Mouse (Mus musculus) kidney, adult 2 months (tissue): ENCODE results near the gene Tnfaip8l3. TPM values are rescaled to one million over a fixed set of nuclear protein-coding genes. Genes with fewer than 3 reads are reported as not detected.
"Not testable (repeated sequence)": the region's sequence is repeated elsewhere in the genome, so short reads cannot be mapped to it uniquely, and the experiment has no call there.

Source experiments
- DNase-seq: peaks from one replicate; pipeline ENCODE4 v3.0.0; 2021
- H3K27ac ChIP-seq: fragments of 200-500 bp; 2 replicates; pipeline ENCODE4 v1.5.1; 2012; ENCODE audit warnings: low read depth, low read length, control low read depth, inconsistent platforms; ENCODE audit not compliant: insufficient read depth
- H3K27me3 ChIP-seq: fragments of 200-500 bp; replicated peaks from 2 replicates; pipeline ENCODE4 v1.6.1; 2012; ENCODE audit warnings: mild to moderate bottlenecking, moderate library complexity, low read length, inconsistent platforms; ENCODE audit not compliant: control insufficient read depth, insufficient read depth
- H3K36me3 ChIP-seq: fragments of 200-500 bp; 2 replicates; pipeline ENCODE4 v1.6.1; 2012; ENCODE audit warnings: mild to moderate bottlenecking, moderate library complexity, low read length, inconsistent platforms; ENCODE audit not compliant: control insufficient read depth, insufficient read depth
- H3K4me1 ChIP-seq: fragments of 200-500 bp; 2 replicates; pipeline ENCODE4 v1.6.1; 2011; ENCODE audit warnings: low read length; ENCODE audit not compliant: control insufficient read depth, insufficient read depth
- H3K4me3 ChIP-seq: fragments of 200-500 bp; 2 replicates; pipeline ENCODE4 v1.5.1; 2011; ENCODE audit warnings: mild to moderate bottlenecking, low read depth, low read length, control low read depth; ENCODE audit not compliant: insufficient read depth
- CTCF ChIP-seq: fragments of 200-500 bp; conservative IDR thresholded peaks from 2 replicates; pipeline ENCODE4 v1.5.1; 2011; ENCODE audit warnings: low read depth, mild to moderate bottlenecking, control low read depth, low read length, moderate library complexity, mixed read lengths; ENCODE audit not compliant: insufficient read depth, insufficient read length
- POLR2A ChIP-seq: fragments of 200-500 bp; IDR thresholded peaks from one replicate; pipeline ENCODE4 v1.6.1; 2011; ENCODE audit warnings: low read depth, low read length, control low read depth
- WGBS: fragments of 180-500 bp; shearing (Covaris S2); methylation state at CpG from one replicate; pipeline ENCODE4 v1.1.7; 2018; 5-methylcytosine and 5-hydroxymethylcytosine counted together
- polyA plus RNA-seq: library from polyadenylated mRNA; depleted of rRNA; stranded (reverse); fragments of >200 nt; gene quantifications from 2 replicates; pipeline ENCODE4 v1.2.3, GENCODE M21; 2012

The Tnfaip8l3 gene
- polyA plus RNA-seq, 1 experiment = 0.14 TPM

GRCm38 (mm10) chr9:54051298-54052068 lies 16.7 kb downstream of the Tnfaip8l3 start:
- no peaks in the 10 kb centered on the region for H3K36me3 ChIP-seq
- H3K27me3 ChIP-seq = no peaks in the 10 kb centered on the region; the same call in 1 of the 2 replicates
- 79% methylated on average over 3 of the region's 3 CpGs for WGBS
- no peak overlapping the region for H3K4me3 ChIP-seq
- DNase-seq = no peak
- no peak overlapping the region for H3K27ac ChIP-seq
- TF ChIP-seq CTCF (no peak), POLR2A (no peak)
- H3K4me1 ChIP-seq = no peaks in the 10 kb centered on the region

DNA sequence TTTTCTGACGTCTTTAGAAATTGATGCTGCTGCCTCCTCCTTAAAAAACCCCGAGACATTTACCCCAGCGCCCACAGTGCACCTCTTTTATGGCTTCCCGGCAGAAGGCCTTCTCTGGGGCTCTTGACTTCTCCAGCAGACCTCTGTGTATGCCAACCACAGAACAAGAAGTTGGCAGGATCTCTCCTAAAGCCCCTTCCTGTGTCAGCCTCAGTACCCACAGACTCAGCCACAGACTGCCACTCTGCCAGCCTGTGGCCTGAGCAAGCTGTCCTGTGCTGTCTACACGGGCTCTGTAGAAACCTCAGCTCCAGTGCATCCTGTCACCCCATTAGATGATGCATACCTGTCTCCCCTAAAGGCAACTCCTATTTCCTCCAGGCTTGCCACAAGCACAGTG lies 19.2 kb downstream of the Tnfaip8l3 start:
- no peaks in the 10 kb centered on the region for H3K36me3 ChIP-seq
- H3K4me1 ChIP-seq = no peaks in the 10 kb centered on the region
- WGBS = 63% methylated on average over 5 of the region's 5 CpGs
- DNase-seq = no peak
- H3K4me3 ChIP-seq = no peak overlapping the region
- H3K27me3 ChIP-seq = no peaks in the 10 kb centered on the region; the same call in 1 of the 2 replicates
- no peak overlapping the region for H3K27ac ChIP-seq
- TF ChIP-seq CTCF (no peak), POLR2A (no peak)

DNA sequence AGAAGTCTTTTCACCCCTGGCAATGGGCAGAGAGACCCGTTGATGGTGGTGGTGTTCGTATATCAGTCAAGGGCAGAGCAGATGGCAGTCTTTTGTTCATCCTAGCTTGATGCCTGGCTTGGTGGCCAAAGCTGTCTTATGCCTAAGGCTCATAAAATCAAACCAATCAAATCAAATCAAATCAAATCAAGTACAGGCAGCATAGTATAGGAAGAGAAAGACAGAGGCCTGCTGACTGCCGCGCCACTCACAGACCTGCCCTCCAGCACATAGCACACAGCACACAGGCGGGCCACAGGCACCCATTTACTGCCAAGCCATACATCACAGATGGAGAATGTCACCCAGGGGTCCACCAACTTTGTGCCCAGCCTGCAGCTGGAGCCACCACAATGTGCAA lies 25.1 kb downstream of the Tnfaip8l3 start:
- 89% methylated on average over 5 of the region's 5 CpGs for WGBS
- Histone ChIP-seq H3K36me3 (no peaks in the 10 kb centered on the region), H3K4me3 (no peak overlapping the region), H3K4me1 (no peaks in the 10 kb centered on the region), H3K27me3 (no peaks in the 10 kb centered on the region), H3K27ac (no peak overlapping the region)
- no peak for DNase-seq
- TF ChIP-seq CTCF = no peak
- TF ChIP-seq POLR2A = no peak

GRCm38 (mm10) chr9:54037717-54038116 lies 30.5 kb downstream of the Tnfaip8l3 start:
- H3K27ac ChIP-seq = no peak overlapping the region
- no peaks in the 10 kb centered on the region for H3K27me3 ChIP-seq
- no peak overlapping the region for H3K4me3 ChIP-seq
- TF ChIP-seq CTCF (no peak), POLR2A (no peak)
- 69% methylated on average over 9 of the region's 9 CpGs for WGBS
- no peaks in the 10 kb centered on the region for H3K36me3 ChIP-seq
- no peaks in the 10 kb centered on the region for H3K4me1 ChIP-seq
- DNase-seq = no peak

- DNase-seq = no peak
- Histone ChIP-seq H3K4me3 (no peak overlapping the region), H3K27me3 (no peaks in the 10 kb centered on the region; the same call in 1 of the 2 replicates), H3K36me3 (no peaks in the 10 kb centered on the region), H3K4me1 (no peaks in the 10 kb centered on the region), H3K27ac (no peak overlapping the region)
- WGBS = 81% methylated on average over 5 of the region's 5 CpGs
- TF ChIP-seq CTCF (no peak), POLR2A (no peak)
Measured at GRCm38 (mm10) chr9:54034691-54035090, 33.5 kb downstream of the Tnfaip8l3 start.

GRCm38 (mm10) chr9:54022795-54023194 lies 45.4 kb downstream of the Tnfaip8l3 start:
- H3K36me3 ChIP-seq = no peaks in the 10 kb centered on the region
- H3K4me3 ChIP-seq = no peak overlapping the region
- no peaks in the 10 kb centered on the region for H3K4me1 ChIP-seq
- DNase-seq = no peak
- WGBS = 49% methylated on average over 3 of the region's 3 CpGs
- H3K27ac ChIP-seq = no peak overlapping the region
- TF ChIP-seq CTCF = no peak
- TF ChIP-seq POLR2A = no peak
- no peaks in the 10 kb centered on the region for H3K27me3 ChIP-seq

DNA sequence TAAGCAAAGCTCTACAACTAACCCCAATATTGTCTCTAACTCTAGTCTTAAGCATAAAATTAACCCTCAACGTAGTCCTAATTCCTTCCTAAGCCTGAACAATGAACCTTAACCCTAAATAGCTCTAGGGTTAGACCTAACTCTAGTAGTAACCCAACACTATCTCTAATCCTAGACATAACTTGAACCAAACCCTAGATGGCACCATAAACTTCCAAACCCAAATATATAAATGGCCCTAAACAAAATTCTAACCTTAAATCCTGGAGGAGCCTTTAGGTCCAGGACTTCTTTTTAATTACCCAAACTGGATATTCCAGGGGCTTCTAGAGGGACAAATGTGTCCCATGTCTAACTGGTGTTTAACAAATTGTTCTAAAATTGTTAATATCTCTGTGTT lies 73.7 kb downstream of the Tnfaip8l3 start:
- no peak overlapping the region for H3K27ac ChIP-seq
- WGBS = 55% methylated on average over 1 of the region's 1 CpGs
- H3K27me3 ChIP-seq = no peaks in the 10 kb centered on the region
- H3K4me1 ChIP-seq = no peaks in the 10 kb centered on the region
- no peak for DNase-seq
- no peaks in the 10 kb centered on the region for H3K36me3 ChIP-seq
- TF ChIP-seq CTCF (no peak), POLR2A (no peak)
- H3K4me3 ChIP-seq = no peak overlapping the region

GRCm38 (mm10) chr9:53992567-53992966 lies 75.6 kb downstream of the Tnfaip8l3 start:
- not testable (repeated sequence) for H3K4me3 ChIP-seq, H3K4me1 ChIP-seq, H3K36me3 ChIP-seq, H3K27ac ChIP-seq, H3K27me3 ChIP-seq, DNase-seq
